Mouse (Mus musculus) CD4-positive, CD25-positive, alpha-beta regulatory T cell, adult 4 months (primary cell): ENCODE measurements at regions not wholly inside any gene's neighbourhood (a gene's known extent, or its start where the extent isn't known, plus 50 kb on each side); places are given as distances from the start of the nearest gene placed in this dataset.
"Not testable (repeated sequence)": the region's sequence is repeated elsewhere in the genome, so short reads cannot be mapped to it uniquely, and the experiment has no call there.

Experiments used
- ATAC-seq: one replicate; pipeline ENCODE4 v1.8.0; 2017

DNA sequence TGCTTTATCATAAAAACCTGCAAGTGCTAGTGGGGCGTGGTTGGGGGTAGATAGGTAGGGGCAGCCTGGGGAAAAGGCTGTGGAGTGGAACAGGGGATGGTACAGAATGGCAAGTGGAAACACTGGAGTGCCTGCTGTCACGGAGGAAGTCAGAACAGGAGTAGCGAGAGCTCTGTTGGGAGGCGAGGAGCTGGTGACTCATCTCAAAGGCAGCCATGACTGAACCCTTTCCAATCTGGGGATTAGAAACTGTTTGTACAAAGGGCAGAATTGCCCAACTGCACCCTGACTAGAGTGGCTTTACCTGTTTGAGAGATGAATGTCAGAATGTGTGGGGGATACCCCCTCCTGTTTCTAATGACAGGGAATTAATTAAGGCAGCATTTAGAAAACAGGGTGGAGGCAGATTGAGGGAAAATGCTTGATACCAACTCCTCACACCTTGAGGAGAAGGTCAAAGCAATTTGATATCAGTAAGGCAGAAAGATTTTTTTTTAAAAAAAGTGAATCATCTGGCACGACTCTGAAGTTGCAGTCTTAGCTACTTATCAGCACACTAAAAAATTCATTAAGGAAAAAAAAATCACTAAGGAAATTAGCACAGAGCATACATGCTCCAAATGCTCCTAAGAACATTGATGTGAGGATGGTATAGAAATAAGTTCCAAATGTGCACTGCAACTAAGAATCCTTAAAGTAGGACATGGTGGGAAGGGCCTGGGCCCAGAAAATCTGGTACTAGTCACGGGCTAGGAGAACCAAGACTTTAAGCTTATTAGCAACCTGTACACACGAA lies 54.7 kb upstream of the Usp25 start:
- ATAC-seq, result no peak

DNA sequence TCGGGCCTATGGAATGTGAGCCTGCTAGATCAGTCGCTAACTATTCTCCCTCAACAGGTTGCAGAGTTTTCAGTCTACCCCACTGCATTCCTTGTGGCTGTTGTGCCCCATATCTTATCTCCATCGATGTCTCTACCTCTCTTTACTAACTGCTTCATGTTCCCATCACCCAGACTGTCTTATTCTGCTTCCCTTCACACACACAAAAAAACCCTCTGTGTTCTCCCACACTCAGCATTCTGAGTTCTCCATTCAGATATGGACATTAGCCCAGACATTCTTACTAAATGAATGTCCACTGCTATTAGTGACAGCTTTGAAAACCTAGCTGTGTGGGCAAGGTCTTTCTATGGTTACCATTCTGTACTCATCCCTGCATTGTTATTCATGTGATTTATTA lies 56.0 kb upstream of the Usp25 start:
- ATAC-seq, result no peak

- no peak for ATAC-seq
Observed at GRCm38 (mm10) chr16:76957090-76957489, 56.4 kb upstream of the Usp25 start.

GRCm38 (mm10) chr16:76950836-76951486 lies 62.5 kb upstream of the Usp25 start:
- no peak for ATAC-seq

GRCm38 (mm10) chr16:76947011-76947410 lies 66.5 kb upstream of the Usp25 start:
- no peak for ATAC-seq

DNA sequence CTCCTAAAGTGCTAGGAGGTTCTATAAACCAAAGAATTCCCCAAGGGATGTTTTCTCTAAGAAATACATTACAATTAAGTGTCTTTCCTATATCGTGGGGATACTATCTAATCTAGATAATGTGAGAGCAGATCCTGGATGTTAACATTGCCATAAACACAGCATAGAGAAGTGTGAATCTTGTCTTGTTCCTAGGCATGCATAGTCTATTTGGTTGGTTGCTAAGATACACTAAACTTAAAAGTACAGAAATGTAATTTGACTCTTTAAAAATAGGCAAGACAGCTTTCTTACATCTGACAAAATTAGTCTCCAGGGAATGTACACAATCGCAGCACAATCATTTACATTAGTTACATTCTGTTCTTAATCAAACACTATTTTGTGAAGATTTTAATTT lies 75.4 kb upstream of the Usp25 start:
- ATAC-seq, result no peak

DNA sequence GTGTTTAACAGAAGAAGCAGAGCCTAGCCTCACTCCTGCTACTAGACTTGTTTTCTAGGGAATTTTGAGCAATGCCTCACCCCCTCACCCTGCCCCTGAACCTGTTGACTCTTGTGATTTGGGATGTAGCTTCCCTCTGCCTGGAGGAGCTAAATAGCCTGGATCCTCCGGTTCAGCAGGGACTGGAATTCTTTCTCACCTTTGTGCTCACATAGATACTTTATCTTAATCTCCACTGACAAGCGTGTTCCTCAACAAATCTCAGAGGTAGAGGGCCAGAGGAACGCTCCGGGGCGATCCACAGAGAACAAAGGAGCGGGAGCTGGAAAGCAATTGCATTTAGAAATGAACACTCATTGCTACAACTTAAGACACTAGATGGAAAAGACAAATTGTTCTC lies 85.6 kb upstream of the Usp25 start:
- no peak for ATAC-seq

GRCm38 (mm10) chr16:76920137-76920536 lies 93.4 kb upstream of the Usp25 start:
- not testable (repeated sequence) for ATAC-seq

GRCm38 (mm10) chr16:76918598-76918997 lies 94.9 kb upstream of the Usp25 start:
- ATAC-seq, result no peak

GRCm38 (mm10) chr16:76914311-76914710 lies 99.2 kb upstream of the Usp25 start:
- ATAC-seq, result no peak

GRCm38 (mm10) chr16:76905205-76905996 lies 108.1 kb upstream of the Usp25 start:
- ATAC-seq, result no peak

DNA sequence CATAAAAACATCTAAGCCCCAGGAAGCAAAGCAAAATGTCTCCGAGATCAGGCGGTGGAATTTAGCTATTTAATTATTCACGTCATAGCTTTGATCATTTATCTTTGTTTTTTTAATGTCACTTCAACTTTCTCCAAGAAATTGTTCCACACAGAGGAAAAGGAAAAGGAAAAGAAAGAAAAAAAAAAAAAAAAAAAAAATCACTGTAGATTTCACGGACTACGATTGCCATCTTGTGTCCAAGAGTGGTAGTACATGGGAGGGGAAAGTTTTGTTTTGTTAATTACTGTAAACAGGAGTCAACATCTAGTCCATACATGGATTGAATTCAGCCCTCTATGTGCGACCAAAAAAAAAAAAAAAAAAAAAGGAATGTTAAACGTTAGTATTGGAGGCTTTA lies 114.4 kb upstream of the Usp25 start:
- peak; percentile 83 for ATAC-seq

DNA sequence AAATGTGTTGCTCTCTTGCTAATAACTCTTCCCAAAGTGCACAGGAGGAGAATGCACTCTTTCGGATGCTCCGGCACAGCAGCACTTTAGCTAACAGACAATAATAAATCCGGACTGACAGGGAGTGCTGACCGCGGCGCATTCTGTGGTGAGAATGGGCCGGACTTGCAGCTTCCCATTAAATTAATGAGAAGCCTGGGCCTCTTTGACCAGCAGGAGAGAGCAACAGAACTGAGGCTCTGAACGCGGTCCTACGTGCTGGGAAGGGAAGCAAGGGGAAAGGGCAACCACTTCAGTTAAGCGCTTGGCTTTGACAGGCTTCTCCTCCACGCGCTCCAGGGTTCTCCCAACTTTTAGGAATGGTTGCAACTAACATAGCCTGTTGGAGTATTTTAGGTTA lies 117.2 kb upstream of the Usp25 start:
- no peak for ATAC-seq

- ATAC-seq, result no peak
Observed at GRCm38 (mm10) chr16:76895781-76896180, 117.7 kb upstream of the Usp25 start.

GRCm38 (mm10) chr16:76878576-76878975 lies 134.9 kb upstream of the Usp25 start:
- no peak for ATAC-seq

DNA sequence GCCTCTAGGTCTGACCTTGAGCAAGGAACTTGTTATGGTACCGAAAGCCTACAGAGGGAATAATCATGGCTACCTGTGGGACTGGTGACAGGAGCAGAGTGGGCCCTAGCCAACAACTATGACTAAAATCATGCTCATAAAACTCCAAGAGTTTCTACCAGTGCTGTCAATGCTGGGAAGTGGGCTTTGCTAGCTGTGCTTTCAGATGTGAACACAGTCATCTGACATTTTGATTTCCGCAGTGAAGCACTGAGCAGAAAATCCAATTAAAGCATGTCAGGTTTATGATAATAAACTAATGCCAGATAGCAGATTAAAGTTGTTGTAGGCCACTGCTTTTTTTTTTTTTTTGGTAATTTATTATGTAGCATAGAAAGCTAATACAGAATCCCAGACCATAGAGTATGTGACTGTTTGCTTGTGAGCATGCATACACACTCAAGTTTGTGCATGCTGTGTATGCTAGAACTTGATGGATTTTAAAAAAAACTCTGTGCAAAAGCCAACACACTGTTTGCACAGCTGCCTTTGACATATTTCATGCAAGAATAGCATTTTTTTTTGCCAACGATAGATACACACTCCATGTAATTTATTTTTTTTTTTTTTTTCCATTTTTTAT lies 138.0 kb upstream of the Usp25 start:
- ATAC-seq, result no peak

DNA sequence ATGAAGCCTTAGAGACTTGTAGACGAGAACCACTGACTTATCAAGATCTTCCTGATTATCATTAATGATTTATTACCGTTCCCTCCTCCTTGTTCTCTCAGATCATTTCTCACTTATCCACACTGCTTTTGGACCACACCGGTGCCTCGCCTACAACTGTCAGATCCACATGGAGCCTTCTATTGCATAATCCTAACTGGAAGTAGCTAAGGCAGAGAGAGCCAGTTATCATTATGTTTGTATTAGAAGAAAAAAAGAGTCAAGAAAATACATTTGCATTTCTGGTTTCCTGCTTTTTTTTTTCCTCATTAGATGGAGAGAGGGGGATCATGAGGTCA lies 147.1 kb upstream of the Usp25 start:
- no peak for ATAC-seq

- peak; percentile 85 for ATAC-seq
Observed at GRCm38 (mm10) chr16:76865731-76866464, 147.6 kb upstream of the Usp25 start.

GRCm38 (mm10) chr16:76864392-76864791 lies 149.1 kb upstream of the Usp25 start:
- ATAC-seq, result no peak

DNA sequence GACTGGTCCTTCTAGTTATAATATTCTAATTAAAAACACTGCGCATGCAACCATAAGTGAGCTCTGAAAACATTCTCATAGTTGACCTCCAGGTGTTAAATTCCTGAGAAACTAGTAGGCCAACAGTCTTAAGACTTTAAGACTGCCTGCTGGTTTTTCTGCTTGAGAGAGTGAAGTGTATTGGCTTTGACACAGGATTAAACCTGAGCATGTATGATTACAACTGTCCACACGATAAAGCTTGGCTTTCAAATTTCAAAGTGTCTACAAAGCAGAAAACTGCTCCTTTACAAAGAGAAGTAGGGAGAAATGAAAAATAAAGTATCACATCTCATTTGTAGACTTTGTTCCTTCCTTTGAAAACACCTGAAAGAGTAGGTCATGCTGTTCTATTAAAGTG lies 157.7 kb upstream of the Usp25 start:
- no peak for ATAC-seq

DNA sequence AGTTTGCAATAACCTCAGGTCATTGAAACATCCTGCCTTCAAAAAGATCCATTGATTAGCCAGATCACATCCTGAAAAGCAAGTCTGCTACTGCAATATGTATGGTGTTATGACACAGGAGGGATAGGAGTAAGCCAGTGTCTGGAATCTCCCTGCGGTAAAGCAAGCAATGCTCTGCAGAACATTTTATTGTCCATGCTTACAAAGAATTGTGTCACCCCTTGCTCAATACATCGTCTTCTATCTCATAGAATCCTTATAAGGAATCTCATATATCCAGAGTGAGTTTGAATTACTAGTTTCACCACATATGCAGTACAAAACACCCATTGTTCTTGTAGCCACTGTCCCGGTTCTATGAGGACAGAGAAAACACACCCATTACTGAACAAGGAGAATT lies 162.1 kb upstream of the Usp25 start:
- no peak for ATAC-seq

DNA sequence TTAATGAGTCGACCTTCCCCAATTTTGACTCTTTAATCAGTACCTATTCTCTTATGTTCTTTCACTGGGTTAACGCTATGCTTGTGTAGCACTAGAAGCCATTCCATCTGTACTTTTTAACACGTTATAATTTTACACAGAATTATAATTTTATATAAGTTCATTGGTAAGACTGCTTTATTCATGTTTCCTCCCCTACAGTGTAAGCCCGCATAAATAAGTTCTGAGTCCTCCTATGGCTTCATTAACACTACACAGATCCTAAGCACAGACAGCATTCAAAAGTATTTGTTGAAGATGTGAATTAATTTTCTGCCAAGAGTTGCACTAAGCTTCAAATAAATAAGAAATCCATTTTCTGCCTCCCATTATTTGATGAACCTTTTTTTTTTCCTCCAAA lies 176.1 kb upstream of the Usp25 start:
- no peak for ATAC-seq

GRCm38 (mm10) chr16:76830371-76830770 lies 183.1 kb upstream of the Usp25 start:
- no peak for ATAC-seq
